Mouse (Mus musculus) kidney, postnatal 25 days (tissue): ENCODE results near the gene Ppl.

Experiments used
- DNase-seq, 2 experiments: peaks; one replicate each; pipeline ENCODE4 v3.0.0; 2021; ENCODE audit warnings: mixed read lengths in 2 of 2

Gene Ppl

GRCm38 (mm10) chr16:5132401-5132801 is at the start of gene Ppl:
Ppl (minus strand) TSS chr16:5132421.
- peak; percentile 85 to 95 for DNase-seq

GRCm38 (mm10) chr16:5172636-5173035 is 40.4 kb upstream of the Ppl start:
- no peak for DNase-seq

- no peak for DNase-seq
Observed at GRCm38 (mm10) chr16:5168829-5169228, 36.6 kb upstream of the Ppl start.

- DNase-seq = no peak
Observed at GRCm38 (mm10) chr16:5168038-5168437, 35.8 kb upstream of the Ppl start.

- no peak for DNase-seq
Observed at GRCm38 (mm10) chr16:5164327-5164726, 32.1 kb upstream of the Ppl start.

- DNase-seq = no peak
Observed at GRCm38 (mm10) chr16:5159248-5159647, 27.0 kb upstream of the Ppl start.

- DNase-seq = no peak
Observed at GRCm38 (mm10) chr16:5157113-5157512, 24.9 kb upstream of the Ppl start.

GRCm38 (mm10) chr16:5156495-5156894 is 24.3 kb upstream of the Ppl start:
- DNase-seq = no peak

GRCm38 (mm10) chr16:5155014-5155413 is 22.8 kb upstream of the Ppl start:
- DNase-seq = no peak

GRCm38 (mm10) chr16:5153299-5154026 is 21.2 kb upstream of the Ppl start:
- no peak for DNase-seq

- DNase-seq = no peak
Observed at GRCm38 (mm10) chr16:5150544-5150943, 18.3 kb upstream of the Ppl start.

- no peak for DNase-seq
Observed at GRCm38 (mm10) chr16:5147037-5147385, 14.8 kb upstream of the Ppl start, which contains the start of gene Sec14l5. Sec14l5 (plus strand) TSS chr16:5147109.

GRCm38 (mm10) chr16:5146367-5147036 is 14.3 kb upstream of the Ppl start:
- DNase-seq = peak; percentile 87 to 93

- peak; percentile 48 to 93 for DNase-seq
Observed at GRCm38 (mm10) chr16:5145570-5145969, 13.3 kb upstream of the Ppl start.

GRCm38 (mm10) chr16:5139741-5140140 is 7.5 kb upstream of the Ppl start:
- peak in 1 of 2 experiments; percentile 13 for DNase-seq

GRCm38 (mm10) chr16:5137006-5137540 is 4.9 kb upstream of the Ppl start:
- DNase-seq = no peak

GRCm38 (mm10) chr16:5136505-5136904 is 4.3 kb upstream of the Ppl start:
- peak; percentile 56 to 81 for DNase-seq

- no peak for DNase-seq
Observed at GRCm38 (mm10) chr16:5135551-5136261, 3.5 kb upstream of the Ppl start.

GRCm38 (mm10) chr16:5134623-5135330 is 2.6 kb upstream of the Ppl start:
- DNase-seq = peak; percentile 61 to 81

GRCm38 (mm10) chr16:5131251-5131922 is 834 bp downstream of the Ppl start:
- DNase-seq = no peak

- peak; percentile 18 to 74 for DNase-seq
Observed at GRCm38 (mm10) chr16:5130766-5131165, 1.5 kb downstream of the Ppl start.

- no peak for DNase-seq
Observed at GRCm38 (mm10) chr16:5130196-5130595, 2.0 kb downstream of the Ppl start.
